Mouse (Mus musculus) kidney, adult 2 months (tissue): ENCODE data around the gene Ccdc167.

Experiments
- CTCF ChIP-seq: fragments of 200-500 bp; conservative IDR thresholded peaks from 2 replicates; pipeline ENCODE4 v1.5.1; 2011; ENCODE audit warnings: low read depth, mild to moderate bottlenecking, control low read depth, low read length, moderate library complexity, mixed read lengths; ENCODE audit not compliant: insufficient read depth, insufficient read length
- POLR2A ChIP-seq: fragments of 200-500 bp; IDR thresholded peaks from one replicate; pipeline ENCODE4 v1.6.1; 2011; ENCODE audit warnings: low read depth, low read length, control low read depth

- TF ChIP-seq POLR2A (no peak), CTCF (no peak)
These were observed 35.9 kb downstream of the Ccdc167 start for GRCm38 (mm10) chr17:29680921-29681320.
